9 mouse cellular contexts compared by ENCODE assay signal in genomic region chr3:121500225-121500624, GRCm38 (mm10). TPM values are rescaled to one million over a fixed set of nuclear protein-coding genes. Genes with fewer than 3 reads are reported as not detected.
A peak's percentile ranks its signal among the peaks of the same experiment; 100 is the strongest.
DNase-seq lines count a peak whose midpoint lies in the region; ATAC-seq and TF ChIP-seq lines count a peak whose summit lies in the region.
"Had no signal": no experiment of that assay in that cellular context is flagged by ENCODE, and none has a peak within 500 bp of the region (broad histone marks: within the 10 kb centered on the region; RNA-seq: fewer than 3 reads in every experiment).

No protein-coding gene starts in this region.

- H3K4me1 ChIP-seq in midbrain, embryonic 10.5 days = peaks cover 8% of the 10 kb centered on the region
- H3K4me1 ChIP-seq in midbrain, embryonic 15.5 days = no peaks in the 10 kb centered on the region
- H3K4me1 ChIP-seq in limb, embryonic 14.5 days (ENCODE audit: control insufficient read depth, insufficient read depth, low read length) = no peaks in the 10 kb centered on the region
- no peaks in the 10 kb centered on the region for H3K4me1 ChIP-seq in olfactory bulb, adult 2 months (ENCODE audit: control insufficient read depth, insufficient read depth, low read length)
- H3K4me1 ChIP-seq in thymus, adult 2 months (replicated peaks; ENCODE audit: control insufficient read depth, insufficient read depth, low read length) = no peaks in the 10 kb centered on the region

- ATAC-seq in midbrain, embryonic 15.5 days (replicated peaks) = no peak
- ATAC-seq in limb, embryonic 14.5 days (ENCODE audit: low FRiP score, low read depth) = peak; percentile 70; the same call in 1 of the 2 replicates

- H3K27ac ChIP-seq in midbrain, embryonic 10.5 days (replicated peaks) = no peak overlapping the region
- H3K27ac ChIP-seq in midbrain, embryonic 15.5 days = no peak overlapping the region
- H3K27ac ChIP-seq in limb, embryonic 14.5 days (replicated peaks; ENCODE audit: low read depth, low read length) = no peak overlapping the region
- H3K27ac ChIP-seq in olfactory bulb, adult 2 months (ENCODE audit: insufficient read depth, low read depth, low read length) = no peak overlapping the region
- no peak overlapping the region for H3K27ac ChIP-seq in thymus, adult 2 months (ENCODE audit: control insufficient read depth, insufficient read depth, low read length)
- H3K27ac ChIP-seq: embryonic facial prominence, embryonic 13.5 days had no signal

- peak; percentile 58 for DNase-seq in midbrain, embryonic 10.5 days (ENCODE audit: low spot score)
- peak; percentile 59 for DNase-seq in cerebellum, adult 8-10 months
- peak; percentile 79 for DNase-seq in gastrocnemius, postnatal 10 days
- DNase-seq in kidney, adult 18-20 months = peak; percentile 80
- DNase-seq in limb, embryonic 14.5 days (ENCODE audit: low spot score) = peak; percentile 69
- DNase-seq in thymus, adult 2 months = peak; percentile 71

- no peaks in the 10 kb centered on the region; the same call in 1 of the 2 replicates for H3K27me3 ChIP-seq in midbrain, embryonic 10.5 days (ENCODE audit: low read depth, poor library complexity, severe bottlenecking)
- H3K27me3 ChIP-seq in midbrain, embryonic 15.5 days (replicated peaks) = no peaks in the 10 kb centered on the region
- H3K27me3 ChIP-seq in limb, embryonic 14.5 days (ENCODE audit: control insufficient read depth, insufficient read depth, low read length) = no peaks in the 10 kb centered on the region
- no peaks in the 10 kb centered on the region for H3K27me3 ChIP-seq in thymus, adult 2 months (ENCODE audit: control insufficient read depth, insufficient read depth, low read length)
- H3K27me3 ChIP-seq: embryonic facial prominence, embryonic 13.5 days had no signal

- H3K9ac ChIP-seq in midbrain, embryonic 15.5 days = no peak overlapping the region
- no peak overlapping the region for H3K9ac ChIP-seq in limb, embryonic 14.5 days (ENCODE audit: low read depth, low read length, severe bottlenecking)
- H3K9ac ChIP-seq: embryonic facial prominence, embryonic 13.5 days had no signal

- H3K4me3 ChIP-seq in midbrain, embryonic 10.5 days = no peak overlapping the region
- H3K4me3 ChIP-seq in midbrain, embryonic 15.5 days = no peak overlapping the region
- no peak overlapping the region for H3K4me3 ChIP-seq in limb, embryonic 14.5 days (replicated peaks; ENCODE audit: low read length)
- no peak overlapping the region for H3K4me3 ChIP-seq in olfactory bulb, adult 2 months (ENCODE audit: insufficient read depth, low read depth, low read length)
- H3K4me3 ChIP-seq in thymus, adult 2 months (ENCODE audit: control insufficient read depth, insufficient read depth, low read length) = no peak overlapping the region
- H3K4me3 ChIP-seq: embryonic facial prominence, embryonic 13.5 days had no signal

- H3K4me2 ChIP-seq in midbrain, embryonic 15.5 days = no peak overlapping the region
- H3K4me2 ChIP-seq in limb, embryonic 14.5 days (replicated peaks; ENCODE audit: low read depth, low read length, severe bottlenecking) = no peak overlapping the region
- H3K4me2 ChIP-seq: embryonic facial prominence, embryonic 13.5 days had no signal

- H3K36me3 ChIP-seq in midbrain, embryonic 10.5 days = no peaks in the 10 kb centered on the region
- no peaks in the 10 kb centered on the region for H3K36me3 ChIP-seq in midbrain, embryonic 15.5 days (replicated peaks)
- no peaks in the 10 kb centered on the region for H3K36me3 ChIP-seq in limb, embryonic 14.5 days (ENCODE audit: control insufficient read depth, insufficient read depth, low read length)
- no peaks in the 10 kb centered on the region for H3K36me3 ChIP-seq in thymus, adult 2 months (ENCODE audit: control insufficient read depth, insufficient read depth, low read length)
- H3K36me3 ChIP-seq: embryonic facial prominence, embryonic 13.5 days had no signal

- TF ChIP-seq CTCF in olfactory bulb, adult 2 months (IDR thresholded peaks at IDR 0.05; ENCODE audit: insufficient read depth, low read depth, low read length) = peak; percentile 91
- peak; percentile 96 for TF ChIP-seq CTCF in thymus, adult 2 months (IDR thresholded peaks at IDR 0.05; ENCODE audit: borderline replicate concordance, control insufficient read depth, extremely low read depth, insufficient read depth, low read length, poor library complexity)

- TF ChIP-seq POLR2A in limb, embryonic 14.5 days (IDR thresholded peaks at IDR 0.05; ENCODE audit: borderline replicate concordance, extremely low read depth, insufficient read depth, insufficient read length) = no peak
- no peak for TF ChIP-seq POLR2A in olfactory bulb, adult 2 months (IDR thresholded peaks at IDR 0.05; ENCODE audit: insufficient read depth, low read depth, low read length)
- TF ChIP-seq POLR2A in thymus, adult 2 months (IDR thresholded peaks at IDR 0.05; ENCODE audit: control insufficient read depth, extremely low read depth, insufficient read depth, low read length, poor library complexity) = no peak

- WGBS in midbrain, embryonic 10.5 days = 59% methylated on average over 10 of the region's 10 CpGs
- 57% methylated on average over 10 of the region's 10 CpGs for WGBS in midbrain, embryonic 15.5 days
- 57% methylated on average over 10 of the region's 10 CpGs for WGBS in limb, embryonic 14.5 days
- 38% methylated on average over 10 of the region's 10 CpGs for WGBS in olfactory bulb, adult 2 months
- WGBS in thymus, adult 2 months = 29% methylated on average over 10 of the region's 10 CpGs

- H3K9me3 ChIP-seq in midbrain, embryonic 10.5 days (replicated peaks) = 0 out of 2 replicates have a peak, but pooled peaks cover 3% of the 10 kb centered on the region
- H3K9me3 ChIP-seq in midbrain, embryonic 15.5 days = no peaks in the 10 kb centered on the region
- no peaks in the 10 kb centered on the region for H3K9me3 ChIP-seq in limb, embryonic 14.5 days (ENCODE audit: control insufficient read depth, low read length)
- H3K9me3 ChIP-seq: embryonic facial prominence, embryonic 13.5 days had no signal

RNA-seq across cellular contexts. Expression of gene Slc44a3, which starts 32.0 kb away (rescaled TPM):
- polyA plus RNA-seq in midbrain, embryonic 10.5 days (2016; fragmentation: Nextera tagmentation; extraction: Ambion mirVana) = 0.43 and 0.66 TPM in 2 replicates
- polyA plus RNA-seq in midbrain, embryonic 15.5 days (2015; fragmentation: Nextera tagmentation; extraction: Ambion mirVana) = 1.1 and 1.2 TPM in 2 replicates
- under 1 TPM; 0.18 to 0.33 TPM for total RNA-seq in gastrocnemius, postnatal 10 days (2021)
- polyA plus RNA-seq in limb, embryonic 14.5 days (2012; rRNA removed) = 0.82 and 0.91 TPM in 2 replicates
- 1.7 and 2.3 TPM in 2 replicates for polyA plus RNA-seq in limb, embryonic 14.5 days (2014; fragmentation: Nextera tagmentation; extraction: Ambion mirVana)
- not detected in 2 replicates for polyA plus RNA-seq in olfactory bulb, adult 2 months (2012; ENCODE audit: insufficient read depth, insufficient read length, low replicate concordance, missing spikeins)
- polyA plus RNA-seq in thymus, adult 2 months (2012; rRNA removed) = 0.69 and 0.82 TPM in 2 replicates
